Mouse (Mus musculus) heart, postnatal 0 days (tissue): ENCODE data around the gene H2-Eb1. TPM values are rescaled to one million over a fixed set of nuclear protein-coding genes. Genes with fewer than 3 reads are reported as not detected.

Experiments used
- ATAC-seq: fragments of 200-750 bp; cut with Nextera tagmentation; 2 replicates; pipeline ENCODE4 v1.8.0; 2017; ENCODE audit warnings: low read depth, moderate number of reproducible peaks, moderate library complexity; ENCODE audit not compliant: insufficient read depth
- DNase-seq: peaks from one replicate; pipeline ENCODE4 v3.0.0-alpha.2; 2016; ENCODE audit warnings: low spot score
- H3K27ac ChIP-seq: fragments of 300-500 bp; sonication (generic); 2 replicates; pipeline ENCODE4 v1.5.1; 2014; ENCODE audit warnings: low read depth, mild to moderate bottlenecking
- H3K27me3 ChIP-seq: fragments of 300-500 bp; sonication (generic); 2 replicates; pipeline ENCODE4 v1.6.1; 2014; ENCODE audit warnings: low read length, mixed read lengths; ENCODE audit not compliant: control insufficient read depth, insufficient read depth
- H3K36me3 ChIP-seq: fragments of 300-500 bp; sonication (generic); replicated peaks from 2 replicates; pipeline ENCODE4 v1.6.1; 2014; ENCODE audit warnings: low read length, mixed read lengths; ENCODE audit not compliant: control insufficient read depth, insufficient read depth
- H3K4me1 ChIP-seq: fragments of 300-500 bp; sonication (generic); 2 replicates; pipeline ENCODE4 v1.6.1; 2014; ENCODE audit warnings: antibody characterized with exemption; ENCODE audit not compliant: control insufficient read depth, insufficient read depth
- H3K4me2 ChIP-seq: fragments of 300-500 bp; sonication (generic); 2 replicates; pipeline ENCODE4 v1.6.1; 2014; ENCODE audit warnings: low read depth, mild to moderate bottlenecking, low read length, moderate library complexity
- H3K4me3 ChIP-seq: fragments of 300-500 bp; sonication (generic); 2 replicates; pipeline ENCODE4 v1.5.1; 2014; ENCODE audit warnings: low read depth, low read length
- H3K9ac ChIP-seq: fragments of 300-500 bp; sonication (generic); replicated peaks from 2 replicates; pipeline ENCODE4 v1.6.1; 2014; ENCODE audit warnings: low read depth, low read length, mixed read lengths
- H3K9me3 ChIP-seq: fragments of 300-500 bp; sonication (generic); replicated peaks from 2 replicates; pipeline ENCODE4 v1.6.1; 2016; ENCODE audit warnings: low read length; ENCODE audit not compliant: control insufficient read depth
- CTCF ChIP-seq: IDR thresholded peaks from 2 replicates; pipeline ENCODE4 v1.5.1; 2016; ENCODE audit warnings: antibody characterized with exemption, control low read depth, low read depth
- EP300 ChIP-seq: IDR thresholded peaks from 2 replicates; pipeline ENCODE4 v1.6.1; 2016; ENCODE audit warnings: antibody characterized with exemption, low read depth
- WGBS: fragments of 180-500 bp; shearing (Covaris S2); extraction: QIAGEN DNeasy Blood & Tissue Kit; methylation state at CpG from one replicate; pipeline ENCODE4 v1.1.7; 2014; 5-methylcytosine and 5-hydroxymethylcytosine counted together
- polyA plus RNA-seq: library from polyadenylated mRNA; unstranded; fragments of >200 nt; fragmentation: Nextera tagmentation; extraction: Ambion mirVana; gene quantifications from 2 replicates; pipeline ENCODE4 v1.2.1, GENCODE M21; 2015
- total RNA-seq: library from RNA; depleted of rRNA; stranded (reverse); fragments of >200 nt; gene quantifications from 2 replicates; pipeline ENCODE4 v1.2.3, GENCODE M21; 2014; ENCODE audit warnings: low replicate concordance

Gene H2-Eb1
- total and polyA plus RNA-seq, 2 experiments from 2014 or later: 4.1 TPM; not detected in 1

GRCm38 (mm10) chr17:34285371-34285770 lies 20.3 kb upstream of the H2-Eb1 start:
- 67% methylated on average over 4 of the region's 4 CpGs for WGBS
- TF ChIP-seq CTCF: no peak
- TF ChIP-seq EP300: no peak
- no peaks in the 10 kb centered on the region for H3K4me1 ChIP-seq
- no peaks in the 10 kb centered on the region for H3K27me3 ChIP-seq
- no peak overlapping the region for H3K9ac ChIP-seq
- H3K27ac ChIP-seq: no peak overlapping the region
- DNase-seq: no peak
- no peak overlapping the region for H3K4me3 ChIP-seq
- H3K4me2 ChIP-seq: no peak overlapping the region
- no peaks in the 10 kb centered on the region for H3K9me3 ChIP-seq
- H3K36me3 ChIP-seq: no peaks in the 10 kb centered on the region
- ATAC-seq: no peak

- H3K9me3 ChIP-seq: no peaks in the 10 kb centered on the region
- ATAC-seq (no peak), DNase-seq (no peak)
- H3K36me3 ChIP-seq: no peaks in the 10 kb centered on the region
- no peak overlapping the region for H3K27ac ChIP-seq
- no peaks in the 10 kb centered on the region for H3K27me3 ChIP-seq
- 31% methylated on average over 4 of the region's 4 CpGs for WGBS
- no peak overlapping the region for H3K4me3 ChIP-seq
- no peak overlapping the region for H3K4me2 ChIP-seq
- TF ChIP-seq EP300 (no peak), CTCF (peak; percentile 37)
- H3K4me1 ChIP-seq: no peaks in the 10 kb centered on the region
- H3K9ac ChIP-seq: no peak overlapping the region
Observed at GRCm38 (mm10) chr17:34285848-34286247, 19.8 kb upstream of the H2-Eb1 start.

- TF ChIP-seq CTCF (no peak), EP300 (no peak)
- H3K9ac ChIP-seq: no peak overlapping the region
- no peaks in the 10 kb centered on the region for H3K27me3 ChIP-seq
- H3K36me3 ChIP-seq: no peaks in the 10 kb centered on the region
- no peaks in the 10 kb centered on the region for H3K9me3 ChIP-seq
- no peak overlapping the region for H3K4me3 ChIP-seq
- H3K4me2 ChIP-seq: no peak overlapping the region
- no peaks in the 10 kb centered on the region for H3K4me1 ChIP-seq
- no peak for DNase-seq
- ATAC-seq: no peak
- no peak overlapping the region for H3K27ac ChIP-seq
- 54% methylated on average over 5 of the region's 5 CpGs for WGBS
Observed at GRCm38 (mm10) chr17:34286501-34286900, 19.2 kb upstream of the H2-Eb1 start.

GRCm38 (mm10) chr17:34286999-34287398 lies 18.7 kb upstream of the H2-Eb1 start:
- WGBS: 68% methylated on average over 6 of the region's 6 CpGs
- Histone ChIP-seq H3K4me2 (no peak overlapping the region), H3K27ac (no peak overlapping the region), H3K27me3 (no peaks in the 10 kb centered on the region), H3K4me3 (no peak overlapping the region), H3K36me3 (no peaks in the 10 kb centered on the region), H3K4me1 (no peaks in the 10 kb centered on the region), H3K9me3 (no peaks in the 10 kb centered on the region), H3K9ac (no peak overlapping the region)
- ATAC-seq (no peak), DNase-seq (no peak)
- TF ChIP-seq CTCF (no peak), EP300 (no peak)

GRCm38 (mm10) chr17:34287648-34288047 lies 18.0 kb upstream of the H2-Eb1 start, which contains the start of gene H2-Aa:
H2-Aa (minus strand) TSS chr17:34287823.
- ATAC-seq: peak; percentile 74; the same call in 1 of the 2 replicates
- Histone ChIP-seq H3K4me3 (no peak within 1 kb of the TSS), H3K9ac (no peak within 1 kb of the TSS), H3K4me1 (no peaks in the 10 kb centered on the region), H3K27me3 (no peaks in the 10 kb centered on the region), H3K9me3 (no peaks in the 10 kb centered on the region), H3K4me2 (no peak within 1 kb of the TSS), H3K27ac (no peak within 1 kb of the TSS), H3K36me3 (no peaks in the 10 kb centered on the region)
- WGBS: 15% methylated on average over 8 of the region's 8 CpGs
- TF ChIP-seq EP300: no peak
- no peak for TF ChIP-seq CTCF
- DNase-seq: peak; percentile 74

DNA sequence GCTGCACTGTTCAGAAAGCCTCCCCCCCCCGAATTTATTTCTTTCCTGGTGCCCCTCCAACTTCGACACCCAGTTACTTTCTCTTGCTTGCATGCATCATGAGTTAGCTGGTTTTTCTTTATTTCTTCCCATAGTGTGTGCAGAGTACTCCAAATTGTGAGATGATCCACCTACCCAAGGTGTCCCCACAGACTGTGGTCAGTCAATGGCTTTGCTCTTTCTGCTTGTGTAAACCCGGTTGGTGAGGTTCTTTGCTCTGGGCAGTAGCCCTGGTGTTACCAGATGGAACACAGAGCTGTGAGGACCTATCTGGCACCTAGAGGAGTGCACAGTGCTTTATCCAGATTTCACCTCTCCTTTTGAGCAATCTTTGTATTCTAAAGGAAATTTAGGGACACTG lies 17.5 kb upstream of the H2-Eb1 start:
- H3K9ac ChIP-seq: no peak overlapping the region
- H3K4me1 ChIP-seq: no peaks in the 10 kb centered on the region
- no peak overlapping the region for H3K27ac ChIP-seq
- no peak overlapping the region for H3K4me2 ChIP-seq
- H3K4me3 ChIP-seq: no peak overlapping the region
- ATAC-seq (no peak), DNase-seq (no peak)
- no peaks in the 10 kb centered on the region for H3K9me3 ChIP-seq
- TF ChIP-seq CTCF: no peak
- TF ChIP-seq EP300: no peak
- H3K27me3 ChIP-seq: no peaks in the 10 kb centered on the region
- no peaks in the 10 kb centered on the region for H3K36me3 ChIP-seq
- WGBS: 72% methylated on average over 3 of the region's 3 CpGs
